14 mouse cellular contexts compared by ENCODE assay signal in the genomic region with DNA sequence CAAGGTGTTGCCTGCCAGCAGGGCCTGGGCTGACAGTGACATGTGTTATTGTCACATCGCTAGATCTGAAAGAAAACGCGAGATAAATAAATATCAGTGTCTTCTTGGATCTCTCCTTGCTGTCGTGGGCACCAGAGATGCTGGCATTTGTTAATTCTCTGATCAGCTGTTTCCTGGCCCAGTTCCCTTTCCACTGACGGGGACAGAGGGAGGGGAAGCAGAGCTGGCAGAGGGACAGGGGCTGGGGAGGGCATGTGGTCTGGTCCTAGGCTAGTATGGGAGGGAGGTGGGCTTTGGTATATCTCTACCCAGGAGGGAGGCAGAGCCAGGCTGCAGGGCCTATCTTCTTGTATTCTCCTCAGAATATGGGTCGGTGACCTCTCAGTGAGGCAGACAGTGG.
"Had no signal": no experiment of that assay in that cellular context is flagged by ENCODE, and none has a peak within 500 bp of the region (broad histone marks: within the 10 kb centered on the region; RNA-seq: fewer than 3 reads in every experiment).

No protein-coding gene starts in this region.

- H3K4me2 ChIP-seq: kidney, embryonic 15.5 days; limb, embryonic 15.5 days; liver, embryonic 12.5 days; lung, embryonic 14.5 days; midbrain, embryonic 12.5 days; neural tube, embryonic 15.5 days had no signal

- H3K4me1 ChIP-seq: liver, embryonic 12.5 days; midbrain, embryonic 12.5 days had no signal

- DNase-seq: kidney, postnatal 14 days; lung, embryonic 14.5 days; lung, postnatal 10 days; lung, postnatal 4 days; right cerebral cortex, postnatal 4 days; spleen, adult 18-20 months; thymus, adult 18-20 months; thymus, postnatal 14 days had no signal

- H3K9me3 ChIP-seq: kidney, embryonic 15.5 days; limb, embryonic 15.5 days; liver, embryonic 12.5 days; midbrain, embryonic 12.5 days; neural tube, embryonic 15.5 days had no signal

- ATAC-seq: liver, embryonic 12.5 days had no signal

- H3K4me3 ChIP-seq: kidney, embryonic 15.5 days; limb, embryonic 15.5 days; liver, embryonic 12.5 days; midbrain, embryonic 12.5 days; myocyte; neural tube, embryonic 15.5 days had no signal

- H3K36me3 ChIP-seq: kidney, embryonic 15.5 days; limb, embryonic 15.5 days; liver, embryonic 12.5 days; midbrain, embryonic 12.5 days; neural tube, embryonic 15.5 days had no signal

- H3K27ac ChIP-seq: kidney, embryonic 15.5 days; limb, embryonic 15.5 days; liver, embryonic 12.5 days; midbrain, embryonic 12.5 days; neural tube, embryonic 15.5 days had no signal

- H3K9ac ChIP-seq: kidney, embryonic 15.5 days; limb, embryonic 15.5 days; liver, embryonic 12.5 days; lung, embryonic 14.5 days; midbrain, embryonic 12.5 days; neural tube, embryonic 15.5 days had no signal
